Mouse (Mus musculus) heart, embryonic 11.5 days (tissue): ENCODE results near the gene Pou6f1. TPM values are rescaled to one million over a fixed set of nuclear protein-coding genes. Genes with fewer than 3 reads are reported as not detected.

Experiments
- ATAC-seq: fragments of 200-750 bp; cut with Nextera tagmentation; replicated peaks from 2 replicates; pipeline ENCODE4 v1.8.0; 2017; ENCODE audit warnings: moderate library complexity; ENCODE audit not compliant: insufficient number of reproducible peaks, low FRiP score, low TSS enrichment
- H3K27ac ChIP-seq: fragments of 300-500 bp; sonication (generic); 2 replicates; pipeline ENCODE4 v1.5.1; 2014; ENCODE audit warnings: mild to moderate bottlenecking, low read depth, low read length
- H3K27me3 ChIP-seq: fragments of 300-500 bp; sonication (generic); 2 replicates; pipeline ENCODE4 v1.6.1; 2014; ENCODE audit warnings: mild to moderate bottlenecking, low read length, mixed read lengths; ENCODE audit not compliant: control insufficient read depth, insufficient read depth
- H3K36me3 ChIP-seq: fragments of 300-500 bp; sonication (generic); 2 replicates; pipeline ENCODE4 v1.6.1; 2014; ENCODE audit warnings: mild to moderate bottlenecking, low read length, moderate library complexity, mixed read lengths; ENCODE audit not compliant: control insufficient read depth, insufficient read depth
- H3K4me1 ChIP-seq: fragments of 300-500 bp; sonication (generic); 2 replicates; pipeline ENCODE4 v1.6.1; 2014; ENCODE audit warnings: low read length; ENCODE audit not compliant: control insufficient read depth, insufficient read depth
- H3K4me2 ChIP-seq: fragments of 300-500 bp; sonication (generic); 2 replicates; pipeline ENCODE4 v1.6.1; 2014; ENCODE audit warnings: mild to moderate bottlenecking, moderate library complexity
- H3K4me3 ChIP-seq: fragments of 300-500 bp; sonication (generic); 2 replicates; pipeline ENCODE4 v1.5.1; 2014; ENCODE audit warnings: low read depth, low read length
- H3K9ac ChIP-seq: fragments of 300-500 bp; sonication (generic); 2 replicates; pipeline ENCODE4 v1.6.1; 2014; ENCODE audit warnings: mild to moderate bottlenecking, low read depth, low read length, moderate library complexity
- H3K9me3 ChIP-seq: fragments of 300-500 bp; sonication (generic); replicated peaks from 2 replicates; pipeline ENCODE4 v1.6.1; 2016; ENCODE audit warnings: low read length; ENCODE audit not compliant: control insufficient read depth
- WGBS: fragments of 180-500 bp; shearing (Covaris S2); extraction: QIAGEN DNeasy Blood & Tissue Kit; methylation state at CpG from one replicate; pipeline ENCODE4 v1.1.7; 2014; ENCODE audit not compliant: insufficient replicate concordance; 5-methylcytosine and 5-hydroxymethylcytosine counted together
- polyA plus RNA-seq: library from polyadenylated mRNA; unstranded; fragments of >200 nt; fragmentation: Nextera tagmentation; extraction: Ambion mirVana; gene quantifications from 2 replicates; pipeline ENCODE4 v1.2.1, GENCODE M21; 2014

Pou6f1 gene
- polyA plus RNA-seq, 1 experiment from 2014 or later: 2.3 TPM

GRCm38 (mm10) chr15:100635851-100636645 lies 36.3 kb upstream of the Pou6f1 start:
- 2% methylated on average over 37 of the region's 38 CpGs for WGBS
- peak overlapping the region; percentile 96 for H3K4me2 ChIP-seq
- peaks cover 31% of the 10 kb centered on the region for H3K27me3 ChIP-seq
- peaks cover 25% of the 10 kb centered on the region; the same call in 1 of the 2 replicates for H3K4me1 ChIP-seq
- H3K27ac ChIP-seq: no peak overlapping the region
- H3K9me3 ChIP-seq: no peaks in the 10 kb centered on the region
- no peak for ATAC-seq
- H3K9ac ChIP-seq: peak overlapping the region; percentile 73
- H3K4me3 ChIP-seq: peak overlapping the region; percentile 66
- no peaks in the 10 kb centered on the region for H3K36me3 ChIP-seq

- no peak for ATAC-seq
- H3K9me3 ChIP-seq: no peaks in the 10 kb centered on the region
- H3K27me3 ChIP-seq: peaks cover 31% of the 10 kb centered on the region
- WGBS: 8% methylated on average over 9 of the region's 9 CpGs
- no peaks in the 10 kb centered on the region for H3K36me3 ChIP-seq
- H3K4me1 ChIP-seq: peaks cover 18% of the 10 kb centered on the region; the same call in 1 of the 2 replicates
- no peak overlapping the region for H3K27ac ChIP-seq
- no peak overlapping the region for H3K9ac ChIP-seq
- peak overlapping the region; percentile 66; the same call in 1 of the 2 replicates for H3K4me3 ChIP-seq
- peak overlapping the region; percentile 96 for H3K4me2 ChIP-seq
These were observed 35.5 kb upstream of the Pou6f1 start for GRCm38 (mm10) chr15:100635239-100635638.

DNA sequence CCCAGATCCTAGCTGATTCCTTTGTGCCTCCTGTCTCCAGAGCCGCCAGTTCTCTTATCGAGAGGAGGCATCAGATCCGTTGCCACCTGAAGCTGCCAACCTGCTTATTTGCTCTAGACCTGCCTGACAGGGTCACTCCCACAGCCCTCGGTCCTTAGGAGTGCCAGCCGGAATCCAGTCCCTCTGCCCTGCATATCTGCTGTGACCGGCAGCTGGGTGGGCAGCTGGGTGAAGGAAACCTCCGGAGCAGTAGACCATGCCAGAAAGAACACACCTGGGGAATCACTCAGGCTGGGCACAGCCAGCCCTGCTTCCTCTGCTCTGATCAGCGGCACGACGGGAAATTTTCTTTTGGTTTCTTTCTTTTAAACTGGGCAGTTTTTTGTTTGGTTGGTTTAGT lies 33.6 kb upstream of the Pou6f1 start:
- peaks cover 31% of the 10 kb centered on the region for H3K27me3 ChIP-seq
- H3K9ac ChIP-seq: no peak overlapping the region
- no peaks in the 10 kb centered on the region for H3K36me3 ChIP-seq
- H3K4me1 ChIP-seq: peaks cover 15% of the 10 kb centered on the region
- H3K4me3 ChIP-seq: no peak overlapping the region
- WGBS: 72% methylated on average over 10 of the region's 10 CpGs
- no peak overlapping the region for H3K27ac ChIP-seq
- H3K9me3 ChIP-seq: no peaks in the 10 kb centered on the region
- H3K4me2 ChIP-seq: no peak overlapping the region
- no peak for ATAC-seq

DNA sequence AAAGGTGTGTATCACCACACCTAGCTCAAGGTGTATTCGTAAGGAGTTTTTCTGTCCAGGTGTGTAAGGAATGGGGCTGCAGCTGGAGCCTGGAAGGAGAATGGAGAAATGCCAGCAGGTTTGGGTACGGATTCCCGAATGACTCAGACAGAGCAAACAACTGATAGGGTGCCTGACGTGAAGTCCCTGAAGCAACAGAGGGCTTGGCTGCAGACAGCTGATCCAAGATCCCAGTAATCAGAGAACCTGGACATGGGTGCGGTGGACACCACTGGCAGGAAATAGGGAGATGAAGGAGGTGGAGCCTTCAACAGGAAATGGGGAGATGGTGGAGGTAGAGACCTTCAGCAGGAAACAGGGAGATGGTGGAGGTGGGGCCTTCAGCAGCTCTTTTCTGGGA lies 32.5 kb upstream of the Pou6f1 start:
- 57% methylated on average over 5 of the region's 5 CpGs for WGBS
- no peak overlapping the region for H3K27ac ChIP-seq
- no peak overlapping the region for H3K9ac ChIP-seq
- no peaks in the 10 kb centered on the region for H3K36me3 ChIP-seq
- H3K27me3 ChIP-seq: peaks cover 29% of the 10 kb centered on the region
- no peak for ATAC-seq
- no peak overlapping the region for H3K4me3 ChIP-seq
- peaks cover 21% of the 10 kb centered on the region for H3K4me1 ChIP-seq
- H3K4me2 ChIP-seq: no peak overlapping the region
- H3K9me3 ChIP-seq: no peaks in the 10 kb centered on the region

DNA sequence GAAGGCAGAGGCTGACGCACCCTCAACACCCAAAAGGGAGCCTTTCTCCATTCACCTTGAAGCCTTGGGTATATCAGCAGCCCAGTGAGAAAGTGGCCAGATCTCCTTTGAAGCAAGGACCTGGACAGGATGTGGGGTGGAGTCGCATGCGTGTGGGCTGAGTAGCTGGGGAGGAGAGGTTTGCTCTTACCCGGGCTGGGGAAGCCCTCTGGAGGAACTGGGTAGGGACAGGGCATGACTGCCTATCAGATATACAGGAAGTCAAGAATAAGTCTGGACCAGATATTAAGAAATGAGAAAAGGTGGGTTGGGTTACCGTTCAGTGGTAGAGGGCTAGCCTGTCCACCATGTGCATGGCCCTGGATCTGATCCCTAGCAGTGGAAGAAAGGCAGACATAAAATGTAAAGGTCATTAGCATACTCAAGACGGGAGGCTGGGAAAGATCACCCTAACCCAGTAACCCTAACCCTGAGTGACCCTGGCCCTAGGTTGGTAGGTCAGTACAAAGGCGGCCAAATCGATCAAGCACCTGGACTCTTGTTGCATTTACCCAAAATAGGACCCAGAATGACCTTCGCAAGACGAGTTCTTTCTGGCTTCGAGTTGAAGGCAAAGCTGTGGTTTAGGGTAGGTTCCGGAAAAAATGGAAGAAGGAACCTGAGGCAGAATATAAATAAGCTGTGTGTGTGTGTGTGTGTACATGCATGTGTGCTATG lies 31.8 kb upstream of the Pou6f1 start:
- Histone ChIP-seq H3K4me1 (peaks cover 14% of the 10 kb centered on the region), H3K4me2 (no peak overlapping the region), H3K27ac (no peak overlapping the region), H3K36me3 (no peaks in the 10 kb centered on the region), H3K9me3 (no peaks in the 10 kb centered on the region), H3K9ac (no peak overlapping the region), H3K27me3 (peaks cover 22% of the 10 kb centered on the region), H3K4me3 (no peak overlapping the region)
- 75% methylated on average over 12 of the region's 12 CpGs for WGBS
- ATAC-seq: no peak

DNA sequence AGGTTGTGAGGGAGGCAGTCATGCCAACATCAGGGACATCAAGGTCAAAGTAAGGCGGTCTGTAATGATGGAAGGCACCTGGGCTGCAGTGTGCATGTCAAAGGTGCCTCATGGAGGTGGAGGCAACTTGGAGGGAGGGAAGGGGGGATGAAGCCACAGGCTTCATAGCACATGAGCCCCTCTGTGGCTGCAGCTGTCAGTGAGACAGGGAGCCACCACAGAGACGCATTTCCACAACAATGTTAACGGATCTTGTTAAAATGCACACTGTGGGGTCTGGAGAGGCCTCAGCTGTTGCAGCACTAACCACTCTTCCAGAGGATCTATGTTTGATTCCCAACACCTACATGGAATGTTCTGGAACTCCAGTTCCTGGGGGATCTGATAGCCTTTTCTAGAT lies 30.3 kb upstream of the Pou6f1 start:
- no peak overlapping the region for H3K4me3 ChIP-seq
- no peaks in the 10 kb centered on the region for H3K9me3 ChIP-seq
- no peaks in the 10 kb centered on the region for H3K36me3 ChIP-seq
- ATAC-seq: no peak
- H3K4me2 ChIP-seq: no peak overlapping the region
- 72% methylated on average over 3 of the region's 3 CpGs for WGBS
- H3K27me3 ChIP-seq: peaks cover 9% of the 10 kb centered on the region
- H3K27ac ChIP-seq: no peak overlapping the region
- no peak overlapping the region for H3K9ac ChIP-seq
- H3K4me1 ChIP-seq: peaks cover 7% of the 10 kb centered on the region

DNA sequence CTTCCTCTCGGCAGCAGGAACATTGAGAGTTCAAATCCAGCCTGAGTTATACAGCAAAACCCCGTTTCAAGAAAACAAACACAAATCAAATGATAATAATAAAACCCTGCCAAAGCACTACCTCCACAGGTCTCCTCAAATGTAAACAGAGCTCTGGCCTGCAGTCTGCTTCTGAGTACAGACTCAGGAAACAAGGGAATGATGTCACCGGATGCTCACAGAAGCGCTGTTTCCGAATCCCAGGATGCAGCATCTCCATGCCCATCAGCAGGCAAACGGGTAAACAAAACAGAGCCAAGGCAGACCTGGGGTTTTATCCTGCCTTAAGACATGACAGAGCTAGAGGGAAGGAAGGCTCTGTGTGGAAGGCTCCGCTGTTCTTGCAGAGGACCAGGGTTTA lies 29.0 kb upstream of the Pou6f1 start:
- Histone ChIP-seq H3K9me3 (no peaks in the 10 kb centered on the region), H3K4me1 (peaks cover 7% of the 10 kb centered on the region), H3K4me3 (no peak overlapping the region), H3K4me2 (no peak overlapping the region), H3K36me3 (no peaks in the 10 kb centered on the region), H3K27ac (0 out of 2 replicates have a peak overlapping the region, but pooled peaks have one; percentile 35), H3K9ac (no peak overlapping the region), H3K27me3 (no peaks in the 10 kb centered on the region)
- WGBS: 45% methylated on average over 7 of the region's 7 CpGs
- no peak for ATAC-seq

GRCm38 (mm10) chr15:100627774-100628370 lies 28.1 kb upstream of the Pou6f1 start:
- Histone ChIP-seq H3K36me3 (no peaks in the 10 kb centered on the region), H3K4me2 (peak overlapping the region; percentile 37), H3K4me1 (peaks cover 7% of the 10 kb centered on the region), H3K9ac (no peak overlapping the region), H3K9me3 (no peaks in the 10 kb centered on the region), H3K27me3 (no peaks in the 10 kb centered on the region), H3K27ac (peak overlapping the region; percentile 32; the same call in 1 of the 2 replicates), H3K4me3 (no peak overlapping the region)
- no peak for ATAC-seq
- 8% methylated on average over 11 of the region's 11 CpGs for WGBS
